Mouse (Mus musculus): Measurements from ENCODE around the gene Slc39a11.
"Not testable (repeated sequence)": the region's sequence is repeated elsewhere in the genome, so short reads cannot be mapped to it uniquely, and the experiment has no call there.

Gene Slc39a11

DNA sequence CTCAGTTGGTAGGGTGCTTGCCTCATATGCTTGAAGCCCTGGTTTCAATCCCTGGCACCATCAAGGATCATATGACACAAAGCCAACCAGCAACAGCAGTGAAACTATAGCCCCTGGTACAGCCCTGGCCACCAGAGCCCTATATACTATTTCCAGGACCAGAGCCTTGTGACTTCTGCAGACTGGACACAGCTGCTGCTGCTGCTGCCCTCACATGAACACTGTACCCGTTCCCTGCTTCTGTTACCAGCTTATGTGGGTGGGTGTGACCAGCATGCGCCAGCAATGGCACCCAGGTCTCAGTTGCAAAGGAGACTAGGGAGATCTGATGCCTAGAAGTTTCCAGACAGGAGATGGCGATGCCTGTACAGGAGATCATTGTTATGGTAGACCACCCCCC is 52.2 kb downstream of the Slc39a11 start:
- no peak for DNase-seq (ENCODE audit: low spot score in 2 of 2)

DNA sequence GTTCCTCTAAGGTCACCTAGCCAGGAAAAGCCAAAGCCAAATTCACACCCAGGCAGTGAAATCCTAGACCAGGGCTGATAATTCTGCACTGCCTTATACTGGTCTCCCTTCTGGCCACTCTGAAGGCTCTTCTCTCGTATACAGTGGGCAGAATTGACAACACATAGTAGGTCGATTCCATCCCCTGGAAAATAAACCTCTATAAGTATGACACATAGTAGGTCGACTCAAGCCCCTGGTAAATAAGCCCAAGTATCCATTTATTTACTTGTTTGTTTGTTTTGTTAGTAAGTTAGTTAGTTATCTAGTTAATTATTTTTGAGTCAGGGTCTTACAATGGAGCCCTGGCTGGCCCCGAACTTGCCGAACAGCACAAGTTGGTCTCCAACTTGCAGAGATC is 54.7 kb downstream of the Slc39a11 start:
- no peak for DNase-seq (ENCODE audit: low spot score in 2 of 2)

DNA sequence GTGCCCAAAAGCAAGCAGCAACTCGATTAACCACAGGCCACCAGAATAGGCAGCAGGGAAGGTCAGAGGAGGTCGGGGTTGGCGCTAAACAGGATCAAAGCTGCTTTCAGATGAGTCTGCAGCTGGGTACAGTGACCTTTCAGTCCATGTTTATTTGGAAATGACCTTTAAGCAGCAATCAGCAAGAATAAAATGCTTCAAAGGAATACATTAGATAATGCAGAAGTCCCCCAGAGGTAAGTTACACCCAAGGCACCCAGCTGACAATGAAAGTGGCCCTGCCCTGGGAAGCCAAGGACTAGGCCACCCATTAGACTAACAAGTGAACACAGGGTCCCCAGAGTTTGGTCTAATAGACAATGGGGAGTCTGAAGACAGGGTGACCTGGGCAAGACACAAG is 60.9 kb downstream of the Slc39a11 start:
- DNase-seq (ENCODE audit: low spot score in 2 of 2), result no peak

- DNase-seq (ENCODE audit: low spot score in 2 of 2), result no peak
Measured at GRCm38 (mm10) chr11:113586423-113586822, 63.5 kb downstream of the Slc39a11 start.

- DNase-seq (ENCODE audit: low spot score in 2 of 2), result no peak
Measured at GRCm38 (mm10) chr11:113583879-113584661, 65.8 kb downstream of the Slc39a11 start.

- no peak for DNase-seq (ENCODE audit: low spot score in 2 of 2)
Measured at GRCm38 (mm10) chr11:113577221-113577620, 72.7 kb downstream of the Slc39a11 start.

DNA sequence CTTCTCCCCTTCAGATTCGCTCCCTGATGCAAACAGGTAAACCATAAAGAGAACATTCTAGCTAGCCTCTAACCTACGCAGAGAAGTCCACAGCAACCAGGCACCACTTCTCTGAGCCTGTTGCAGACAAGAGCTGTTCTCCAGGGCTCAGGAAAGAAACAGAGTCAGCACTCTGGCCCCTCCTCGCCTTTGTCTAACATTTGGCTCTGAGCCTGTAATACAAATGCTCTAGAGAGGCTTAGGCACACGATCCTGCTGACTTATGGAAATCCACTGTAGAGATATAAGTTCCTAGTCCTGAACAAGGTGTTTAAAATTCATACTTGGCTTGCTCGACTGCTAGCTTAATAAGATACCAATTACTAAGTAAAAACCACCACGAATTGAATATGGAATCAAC is 77.2 kb downstream of the Slc39a11 start:
- no peak for DNase-seq (ENCODE audit: low spot score in 2 of 2)

DNA sequence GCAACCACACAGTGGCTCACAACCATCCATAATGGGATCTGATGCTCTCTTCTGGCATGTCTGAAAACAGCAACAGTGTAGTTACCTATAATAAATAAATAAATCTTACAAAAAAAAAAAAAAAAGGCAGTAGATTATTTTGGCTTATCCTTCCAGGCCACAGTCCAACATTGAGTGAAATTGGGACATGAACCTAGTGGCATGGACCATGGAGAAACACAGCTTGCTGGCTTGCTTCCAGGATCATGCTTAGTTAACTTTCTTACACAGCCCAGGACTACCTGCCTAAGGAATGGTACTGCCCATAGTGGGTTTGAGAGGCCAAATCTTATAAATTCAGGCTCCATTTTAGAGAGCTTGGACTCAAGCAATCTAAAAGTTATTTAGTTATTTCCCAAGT is 78.3 kb downstream of the Slc39a11 start:
- DNase-seq (ENCODE audit: low spot score in 2 of 2), result no peak

- no peak for DNase-seq (ENCODE audit: low spot score in 2 of 2)
Measured at GRCm38 (mm10) chr11:113568999-113569398, 80.9 kb downstream of the Slc39a11 start.

GRCm38 (mm10) chr11:113567926-113568325 is 82.0 kb downstream of the Slc39a11 start:
- not testable (repeated sequence) for DNase-seq (ENCODE audit: low spot score in 2 of 2)

GRCm38 (mm10) chr11:113565006-113565995 is 84.6 kb downstream of the Slc39a11 start:
- peak; percentile 69 to 79 for DNase-seq (ENCODE audit: low spot score in 2 of 2)

DNA sequence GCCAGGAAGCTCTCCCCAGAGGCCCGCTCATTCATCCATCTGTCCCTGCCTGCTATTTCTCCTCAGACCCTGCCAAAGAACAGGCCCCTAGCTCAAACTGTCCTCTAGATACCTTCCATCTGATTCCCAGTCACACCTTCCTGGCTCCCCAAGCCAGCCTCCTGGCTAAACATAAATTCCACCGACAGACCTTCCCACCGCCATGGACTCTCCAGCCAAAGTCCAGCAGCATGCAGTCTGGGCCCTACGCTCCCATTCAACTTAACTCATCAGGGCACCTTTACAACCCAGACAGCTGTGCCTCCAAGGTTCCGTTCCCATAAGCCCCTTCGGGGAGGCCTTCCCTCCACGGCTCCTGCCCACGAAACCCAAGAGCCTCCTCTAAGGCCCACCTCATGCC is 87.6 kb downstream of the Slc39a11 start:
- DNase-seq (ENCODE audit: low spot score in 2 of 2), result no peak

DNA sequence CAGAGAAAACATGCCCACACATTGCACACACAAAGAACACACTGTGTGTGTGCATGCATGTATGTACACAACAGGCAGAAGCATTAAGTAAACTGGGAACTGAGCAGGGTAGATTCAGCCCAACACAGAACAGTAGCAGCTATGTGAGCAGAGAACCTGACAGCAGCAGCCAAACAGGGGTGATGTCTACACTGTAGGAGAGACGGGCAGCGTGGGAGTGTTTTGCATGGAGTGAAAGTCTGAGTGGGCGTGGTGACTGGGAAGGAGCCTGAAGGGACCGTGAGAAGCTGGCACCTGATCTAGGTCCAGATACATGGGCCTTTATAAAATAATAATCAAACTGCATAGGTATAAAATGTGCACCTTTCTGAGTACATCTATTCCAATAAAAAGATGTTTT is 89.7 kb downstream of the Slc39a11 start:
- DNase-seq (ENCODE audit: low spot score in 2 of 2), result no peak

GRCm38 (mm10) chr11:113558505-113558904 is 91.4 kb downstream of the Slc39a11 start:
- DNase-seq (ENCODE audit: low spot score in 2 of 2), result no peak

- no peak for DNase-seq (ENCODE audit: low spot score in 2 of 2)
Measured at GRCm38 (mm10) chr11:113556142-113556541, 93.7 kb downstream of the Slc39a11 start.

GRCm38 (mm10) chr11:113554701-113555360 is 95.0 kb downstream of the Slc39a11 start:
- no peak for DNase-seq (ENCODE audit: low spot score in 2 of 2)

DNA sequence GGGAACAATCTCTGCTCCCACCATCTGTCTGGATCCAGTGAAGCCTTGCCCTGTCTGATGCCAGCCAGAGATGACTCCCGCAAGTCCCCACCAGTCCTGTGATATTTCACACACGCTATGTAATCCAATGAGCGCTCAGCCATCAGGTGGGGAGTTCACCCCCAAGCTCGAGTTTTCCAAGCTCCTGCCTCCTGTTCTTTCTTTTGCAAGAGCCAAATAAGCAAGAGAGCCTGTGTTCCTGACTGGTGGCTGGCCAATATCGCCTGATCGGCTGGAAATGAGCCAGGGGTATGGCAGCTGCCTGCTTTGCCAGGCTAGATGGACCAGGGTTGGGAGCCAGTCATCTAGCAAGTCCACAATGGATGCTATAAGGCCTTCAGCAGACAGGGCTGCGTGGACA is 95.7 kb downstream of the Slc39a11 start:
- peak in 1 of 2 experiments; percentile 37 for DNase-seq (ENCODE audit: low spot score in 2 of 2)

DNA sequence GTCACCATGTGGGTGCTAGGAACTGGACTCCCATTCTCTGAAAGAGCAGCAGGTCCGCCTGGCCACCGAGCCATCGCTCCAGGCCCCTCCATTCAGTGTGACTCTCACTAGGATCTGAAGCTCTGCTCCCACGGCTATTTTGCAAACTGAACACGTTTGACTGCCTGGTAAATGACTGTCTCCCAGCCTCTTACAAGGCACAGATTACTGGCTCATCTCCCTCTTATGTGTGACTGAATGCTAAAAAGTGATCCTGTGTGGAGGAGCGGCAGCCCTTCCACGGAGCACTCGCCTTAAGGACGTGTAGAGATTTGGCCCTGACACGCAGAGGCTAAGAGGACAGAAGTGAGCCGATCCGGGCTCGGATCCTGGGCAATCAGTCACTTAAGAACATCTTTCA is 96.3 kb downstream of the Slc39a11 start:
- DNase-seq (ENCODE audit: low spot score in 2 of 2), result no peak

DNA sequence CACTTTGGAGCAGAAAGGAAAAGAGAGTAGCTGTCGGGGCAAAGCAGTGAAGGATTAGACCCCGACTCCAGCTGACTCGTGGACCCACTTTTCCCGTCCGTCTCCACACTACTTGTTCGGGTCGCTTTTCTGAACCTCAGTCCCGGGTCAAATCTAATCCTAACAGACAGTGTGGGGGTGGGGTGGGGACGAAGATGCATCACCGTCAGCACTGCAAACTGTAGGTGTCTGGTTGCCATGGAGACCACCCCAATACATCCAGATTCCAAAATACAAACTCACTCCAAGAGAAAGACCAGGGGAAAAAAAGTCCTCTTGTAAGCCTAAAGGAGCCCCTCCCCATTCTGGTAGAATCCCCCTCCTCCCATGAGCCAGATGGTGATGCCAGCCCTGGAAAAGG is 97.3 kb downstream of the Slc39a11 start:
- DNase-seq (ENCODE audit: low spot score in 2 of 2), result no peak

DNA sequence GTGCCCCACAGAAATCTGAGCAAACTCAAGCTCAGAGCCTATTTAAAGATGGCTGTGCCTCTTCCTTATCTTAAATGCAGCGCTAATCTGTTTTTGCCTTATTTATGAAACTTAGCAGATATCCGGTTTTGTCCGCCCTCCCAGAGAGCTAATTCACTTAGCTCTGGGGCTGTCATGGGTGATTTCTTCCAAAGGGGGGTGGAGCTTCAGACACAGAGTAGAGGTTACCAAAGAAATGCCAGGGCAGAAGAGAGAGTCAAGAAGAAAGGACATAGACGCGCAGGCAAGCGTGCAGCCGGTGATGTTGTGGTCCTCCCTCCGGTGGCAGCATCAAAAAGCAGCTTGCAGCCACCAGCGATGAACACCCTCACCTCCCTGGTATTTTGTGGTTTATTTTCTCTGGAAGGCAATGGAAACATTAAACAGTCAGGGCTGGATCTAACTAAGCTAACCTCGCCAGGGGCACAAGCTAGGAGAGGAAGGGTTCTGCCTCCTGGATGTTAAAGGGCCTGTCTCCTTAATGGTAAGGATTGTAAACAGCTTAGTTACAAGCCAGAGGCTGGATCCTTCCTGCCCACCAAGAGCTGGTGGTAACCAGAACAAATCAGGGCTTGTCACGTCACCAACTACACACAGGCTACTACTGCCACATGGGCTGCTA is 103.5 kb downstream of the Slc39a11 start:
- DNase-seq (ENCODE audit: low spot score in 2 of 2), result no peak

DNA sequence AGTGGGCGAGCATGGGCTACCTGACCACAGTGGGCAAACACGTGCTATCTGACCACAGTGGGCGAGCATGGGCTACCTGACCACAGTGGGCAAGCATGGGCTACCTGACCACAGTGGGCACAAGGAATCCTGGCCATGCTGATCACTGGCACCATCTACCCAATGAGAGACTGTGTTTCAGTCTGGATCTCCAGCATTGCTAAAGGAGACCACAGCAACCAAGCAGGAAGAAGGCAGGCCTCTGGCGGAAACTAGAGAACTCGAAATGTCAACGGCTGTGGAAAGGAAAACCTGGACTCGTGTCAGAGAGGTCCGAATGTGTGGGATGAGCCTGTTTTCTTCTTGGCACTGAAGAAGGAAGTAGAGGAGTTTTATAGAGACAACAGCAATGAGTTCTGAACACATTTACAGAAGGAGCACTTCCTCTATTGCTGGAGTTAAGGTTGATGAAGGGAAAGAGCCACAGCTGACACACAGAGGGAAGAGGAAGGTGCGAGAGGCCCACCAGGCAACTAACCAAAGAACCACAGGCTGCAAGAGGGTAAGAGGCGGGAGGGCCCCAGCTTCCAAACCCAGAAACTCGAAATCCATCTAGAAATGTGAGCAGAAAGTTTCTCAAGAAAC is 105.8 kb downstream of the Slc39a11 start:
- no peak for DNase-seq (ENCODE audit: low spot score in 2 of 2)
